Mouse (Mus musculus) CD8-positive naive resting alpha-beta T cell, adult 2 months (primary cell): ENCODE measurements around the gene Kif28.
"Not testable (repeated sequence)": the region's sequence is repeated elsewhere in the genome, so short reads cannot be mapped to it uniquely, and the experiment has no call there.

ENCODE experiments used
- DNase-seq, 2 experiments: peaks; one replicate each; pipeline ENCODE4 v3.0.0; 2022; ENCODE audit warnings: low read depth in 2 of 2, low spot score in 2 of 2

Kif28 gene

DNA sequence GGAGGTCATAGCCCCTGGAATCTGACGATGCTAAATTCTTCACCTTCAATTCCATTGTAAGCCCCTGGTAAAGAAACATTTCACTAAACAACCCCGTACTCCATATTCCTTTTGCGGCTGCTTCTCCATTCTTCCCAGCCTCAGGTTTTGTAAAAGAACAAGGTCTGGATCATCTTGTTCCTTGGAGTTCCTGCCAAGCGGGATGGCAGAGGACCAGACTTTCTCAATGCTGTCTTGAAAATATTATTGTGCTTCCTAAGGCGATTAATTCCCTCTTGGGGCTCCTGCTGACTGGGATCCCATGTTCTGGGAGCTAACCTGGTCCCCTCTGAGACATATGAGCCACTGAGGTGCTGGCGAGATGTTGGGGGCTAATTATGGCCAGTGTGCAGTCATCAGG, 39.9 kb downstream of the Kif28 start:
- DNase-seq = no peak

DNA sequence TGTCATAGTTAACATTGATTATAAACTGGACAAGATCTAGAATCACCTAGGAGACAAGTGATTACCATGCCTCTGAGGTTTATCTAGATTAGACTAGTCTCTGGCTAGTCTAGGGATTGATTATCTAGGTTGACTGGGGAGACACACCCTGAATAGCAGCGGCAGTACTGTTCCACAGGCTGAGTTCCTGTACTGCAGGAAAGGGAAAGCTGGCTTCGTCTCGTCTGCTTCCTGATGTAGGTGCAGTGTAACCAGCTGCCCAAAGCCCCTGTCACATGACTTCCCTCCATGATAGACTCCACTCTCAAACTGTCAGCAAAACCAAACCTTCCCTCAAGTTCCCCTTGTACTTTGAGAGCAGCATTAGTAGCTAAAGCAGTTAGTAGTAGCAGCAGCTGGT, 40.9 kb downstream of the Kif28 start:
- no peak for DNase-seq

DNA sequence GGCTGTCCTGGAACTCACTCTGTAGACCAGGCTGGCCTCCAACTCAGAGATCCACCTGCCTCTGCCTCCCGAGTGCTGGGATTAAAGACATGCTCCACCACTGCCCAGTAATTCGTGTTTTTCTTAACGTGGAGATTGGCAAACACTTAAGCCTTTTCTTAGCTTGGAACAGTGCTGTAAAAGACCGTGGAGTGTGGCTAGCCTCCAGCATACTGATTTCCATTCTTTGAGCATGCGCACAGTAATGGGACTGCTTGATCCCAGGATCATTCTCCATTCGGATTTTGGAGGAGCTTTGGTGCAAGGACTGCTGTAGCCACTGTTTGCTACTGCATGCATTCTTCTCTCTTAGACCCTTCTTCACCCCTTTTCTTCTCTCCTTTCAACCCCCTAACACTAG, 55.6 kb downstream of the Kif28 start:
- no peak for DNase-seq

DNA sequence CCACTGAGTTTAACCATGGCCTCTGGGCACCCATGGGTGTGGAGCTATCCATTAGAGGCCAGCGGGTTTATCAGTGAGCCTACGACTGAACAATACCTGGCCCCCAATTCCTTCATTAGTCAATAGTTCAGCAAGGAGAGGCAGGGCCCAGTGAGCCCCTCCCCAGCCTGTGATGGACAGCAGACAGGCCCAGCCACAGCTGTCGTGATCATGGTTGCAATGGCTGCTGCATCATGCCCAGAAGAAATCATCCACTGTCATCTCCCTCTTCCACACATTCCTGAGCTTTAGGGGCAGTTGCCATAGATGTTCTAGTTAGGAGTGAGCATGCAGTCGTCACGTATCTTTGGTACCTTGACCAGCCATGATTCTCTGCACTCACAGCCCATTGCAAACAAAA, 56.2 kb downstream of the Kif28 start:
- no peak for DNase-seq

DNA sequence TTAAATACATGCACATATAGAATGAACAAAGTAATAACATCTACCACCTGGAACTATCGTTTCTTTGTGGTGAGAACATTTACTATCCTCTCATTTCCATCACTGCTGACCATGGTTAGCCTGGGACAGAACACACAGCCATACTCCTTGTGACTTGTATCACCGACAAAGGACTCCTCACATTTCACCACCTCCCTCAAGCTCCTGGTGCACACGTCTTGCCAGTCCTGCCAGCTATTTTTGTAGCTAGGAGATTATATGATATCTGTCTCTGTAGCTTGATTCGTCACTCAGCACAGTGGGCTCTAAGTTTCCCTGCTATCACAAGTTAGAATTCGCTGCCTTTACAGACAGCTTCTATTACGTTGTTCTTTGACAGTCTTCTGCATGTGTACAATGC, 56.7 kb downstream of the Kif28 start:
- no peak for DNase-seq

DNA sequence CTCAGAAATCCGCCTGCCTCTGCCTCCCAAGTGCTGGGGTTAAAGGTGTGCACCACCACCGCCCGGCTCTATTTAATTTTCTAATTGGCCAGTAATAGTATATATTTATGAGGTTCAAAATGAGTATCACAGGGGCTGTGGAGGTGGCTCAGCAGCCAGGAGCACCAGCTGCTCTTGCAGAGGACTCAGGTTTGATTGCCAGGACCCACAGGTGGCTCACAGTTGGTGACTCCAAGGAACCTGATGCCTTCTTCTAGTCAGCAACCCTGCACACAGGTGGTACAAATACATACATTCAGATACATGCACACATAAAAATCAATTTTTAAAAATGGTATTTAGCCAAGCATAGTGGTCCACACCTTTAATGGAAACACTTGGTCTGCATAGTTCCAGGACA, 57.1 kb downstream of the Kif28 start:
- DNase-seq = no peak

DNA sequence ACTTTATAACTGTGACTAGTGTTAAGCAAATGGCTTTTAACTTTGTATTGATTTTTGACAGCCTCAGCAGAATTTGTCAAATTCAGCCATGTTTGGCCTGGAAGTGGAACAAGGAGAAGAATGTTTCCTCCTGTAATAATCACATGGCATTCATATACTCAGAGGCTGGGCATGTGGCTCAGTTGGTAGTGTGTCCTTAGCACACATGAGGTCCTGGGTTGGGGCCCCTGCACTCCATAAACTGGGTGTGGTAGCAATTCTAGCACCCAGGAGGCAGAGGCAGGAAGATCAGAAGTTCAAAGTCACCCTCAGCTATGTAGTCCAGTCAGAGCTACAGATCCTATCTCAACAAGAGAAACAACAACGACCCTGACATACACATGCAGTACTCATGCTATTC, 57.8 kb downstream of the Kif28 start:
- DNase-seq = no peak

DNA sequence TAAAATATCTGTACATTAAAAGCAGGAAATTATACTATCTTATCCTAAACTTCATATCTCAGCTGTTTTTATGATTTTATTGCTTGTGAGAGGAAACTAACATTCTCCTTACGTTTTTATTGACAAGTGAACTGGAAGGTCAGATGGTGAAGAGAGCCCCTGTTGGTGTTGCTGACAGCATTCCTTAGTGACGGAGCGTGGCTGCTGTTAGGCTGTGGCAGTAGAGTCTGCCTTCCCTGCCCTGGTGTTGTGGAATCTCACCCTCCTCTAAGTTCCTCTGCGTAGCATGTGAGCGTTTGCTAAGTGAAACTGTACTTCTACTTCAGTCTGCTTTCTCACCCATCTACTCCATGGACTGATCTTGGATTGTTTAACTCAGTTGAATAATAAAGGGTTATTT, 58.3 kb downstream of the Kif28 start:
- DNase-seq = no peak

DNA sequence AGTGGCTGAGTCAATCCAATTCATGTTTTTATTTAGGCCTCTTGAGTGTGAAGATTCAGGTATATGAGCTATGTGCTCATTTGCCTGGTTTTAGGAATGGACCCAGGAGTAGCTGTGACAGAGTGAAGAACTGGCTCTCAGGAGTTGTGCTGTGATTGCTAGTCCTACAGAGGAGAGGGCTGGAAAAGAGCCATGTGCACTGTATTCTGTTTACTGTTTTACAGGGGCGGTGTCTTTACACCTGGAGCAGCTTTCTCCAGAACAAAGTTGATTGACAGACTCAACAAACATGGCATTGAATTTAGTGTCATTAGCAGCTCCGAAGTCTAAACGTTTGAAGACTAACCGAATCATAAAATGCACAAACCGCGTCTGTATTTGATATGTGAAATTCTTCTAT, 58.7 kb downstream of the Kif28 start:
- no peak for DNase-seq

DNA sequence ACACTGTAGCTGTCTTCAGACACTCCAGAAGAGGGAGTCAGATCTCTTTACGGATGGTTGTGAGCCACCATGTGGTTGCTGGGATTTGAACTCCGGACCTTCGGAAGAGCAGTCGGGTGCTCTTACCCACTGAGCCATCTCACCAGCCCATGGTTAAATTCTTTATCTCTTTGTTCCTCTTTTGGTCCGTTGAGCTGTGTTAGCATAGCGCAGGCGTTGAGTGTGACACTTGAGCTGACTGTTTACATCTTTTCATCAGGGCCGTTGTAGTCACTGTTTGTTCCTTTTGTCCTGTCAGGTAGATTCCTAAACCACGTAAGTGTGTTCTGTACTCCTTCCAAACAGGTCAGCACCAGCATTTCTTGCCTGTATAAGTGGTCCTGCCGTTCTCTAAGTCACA, 62.3 kb downstream of the Kif28 start:
- DNase-seq = not testable (repeated sequence)

DNA sequence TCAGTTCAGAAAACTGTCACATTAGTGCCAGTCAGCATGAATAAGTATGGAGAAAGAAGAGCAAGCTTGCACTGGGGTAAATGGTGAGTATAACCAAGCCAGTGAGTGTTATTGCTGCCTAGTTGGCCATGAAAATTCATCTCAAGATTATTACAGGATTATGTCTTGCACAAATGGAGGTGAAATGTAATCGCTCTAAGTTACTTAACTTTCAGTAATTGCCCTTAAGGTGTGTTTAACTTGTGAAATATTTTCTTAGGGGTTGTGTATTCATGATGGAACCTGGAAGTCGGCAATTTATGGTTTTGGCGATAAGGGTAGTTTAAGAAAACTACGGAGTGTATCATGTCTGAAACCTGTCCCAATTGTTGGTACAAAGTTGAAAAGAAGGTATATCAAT, 65.7 kb downstream of the Kif28 start:
- DNase-seq = no peak

DNA sequence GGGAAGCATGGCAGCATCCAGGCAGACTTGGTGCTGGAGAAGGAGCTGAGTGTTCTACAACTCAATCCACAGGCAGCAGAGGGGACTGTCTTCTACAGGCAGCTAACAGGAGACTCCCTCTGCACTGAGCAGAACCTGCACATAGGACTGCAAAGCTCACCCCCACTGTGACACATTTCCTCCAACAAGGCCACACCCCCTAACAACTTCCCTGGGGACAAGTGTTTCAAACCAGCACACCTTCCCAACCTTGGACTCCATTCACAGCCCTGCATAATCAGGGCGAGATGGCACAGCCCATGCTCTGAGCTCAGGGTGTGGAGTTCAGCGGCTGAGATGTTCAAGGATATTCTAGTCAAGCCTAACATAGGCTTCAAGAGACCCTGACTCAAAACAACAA, 68.0 kb downstream of the Kif28 start:
- no peak for DNase-seq

DNA sequence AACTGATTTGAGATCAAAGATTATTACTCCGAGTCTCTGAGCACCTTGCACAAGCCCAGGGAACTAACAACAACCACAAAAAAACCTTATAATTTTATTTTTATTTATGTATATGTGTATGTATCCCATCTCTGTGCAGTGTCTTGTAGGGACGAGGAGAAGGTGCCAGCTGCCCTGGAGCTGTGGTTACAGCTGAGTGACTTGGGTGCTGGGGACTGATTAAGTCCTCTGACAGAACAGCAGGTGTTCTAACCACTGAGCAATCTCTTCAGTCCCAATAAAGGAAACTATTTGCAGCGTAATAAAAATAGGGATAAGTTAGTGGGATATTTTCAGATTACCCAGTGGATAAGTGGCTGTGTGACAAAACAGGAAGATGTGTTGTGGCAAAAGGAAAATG, 70.7 kb downstream of the Kif28 start:
- no peak for DNase-seq

DNA sequence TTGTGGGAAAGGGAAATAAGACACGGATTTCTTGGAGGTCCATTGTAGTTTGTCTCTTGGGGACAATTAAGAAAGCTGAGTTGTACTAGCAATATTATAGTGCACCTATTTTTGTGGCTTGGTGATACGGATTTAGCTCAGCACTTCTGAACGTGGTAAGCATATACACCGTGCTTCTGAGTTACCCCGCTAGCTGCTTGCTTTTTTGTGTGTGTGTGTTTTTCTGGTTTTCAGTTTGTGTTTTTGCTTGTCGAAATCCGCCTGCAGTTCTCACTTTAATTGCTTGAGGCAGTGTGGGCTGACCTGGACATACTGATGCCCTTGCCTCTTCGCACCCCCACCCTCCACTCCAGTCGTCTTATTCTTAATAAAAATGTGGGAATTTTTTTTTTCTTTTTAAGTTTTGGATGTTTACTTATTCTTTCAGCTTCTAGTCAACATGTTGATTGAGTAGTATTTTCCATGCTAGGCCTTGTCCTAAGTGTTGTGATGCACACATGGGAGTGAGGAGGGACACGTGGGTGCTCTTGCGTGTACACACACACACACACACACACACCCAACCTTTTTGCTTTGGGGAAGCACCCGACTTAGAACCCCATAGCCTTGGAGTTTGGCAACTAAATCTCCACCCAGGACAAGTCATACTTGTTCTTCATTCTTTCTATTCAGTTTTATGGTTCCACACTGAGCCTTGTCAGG, 76.1 kb downstream of the Kif28 start:
- no peak for DNase-seq

DNA sequence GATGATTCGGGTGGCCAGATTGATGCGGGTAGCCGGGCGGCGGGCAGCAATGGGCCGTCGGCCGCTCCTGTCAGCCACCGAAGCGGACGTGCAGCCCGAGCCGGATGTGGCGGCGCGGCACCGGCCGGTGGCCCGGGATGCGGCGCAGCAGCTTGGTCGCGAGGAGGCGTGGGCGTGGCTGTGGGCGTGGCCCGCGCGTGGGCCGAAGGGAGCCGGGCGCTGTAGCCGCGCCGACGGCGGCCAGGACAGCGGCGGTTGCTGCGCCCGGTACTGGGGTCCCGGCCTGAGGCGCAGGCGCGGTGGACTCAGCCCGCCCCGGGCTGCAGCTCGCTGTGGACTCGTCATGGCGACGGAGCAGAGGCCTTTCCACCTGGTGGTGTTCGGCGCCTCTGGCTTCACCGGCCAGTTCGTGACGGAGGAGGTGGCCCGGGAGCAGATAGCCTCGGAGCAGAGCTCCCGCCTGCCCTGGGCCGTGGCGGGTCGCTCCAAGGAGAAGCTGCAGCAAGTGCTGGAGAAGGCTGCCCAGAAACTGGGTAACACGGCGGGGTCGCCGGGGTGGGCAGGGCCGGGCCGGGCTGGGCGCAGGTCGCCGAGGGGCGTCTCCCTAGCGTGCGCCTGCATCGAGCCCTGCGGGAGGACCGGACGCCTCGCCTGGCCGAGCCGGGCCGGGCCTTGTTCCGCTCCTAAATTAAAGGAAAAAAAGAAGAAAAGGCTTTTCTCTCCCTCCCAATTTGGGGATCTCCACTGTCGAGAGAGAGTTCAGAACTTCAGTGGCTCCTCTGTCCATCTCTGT, 76.9 kb downstream of the Kif28 start, which contains the start of gene Sccpdh:
Gene Sccpdh, plus strand, starts transcription at position 198 of the 793 bp plus-strand sequence.
- DNase-seq = peak; percentile 15 to 30

DNA sequence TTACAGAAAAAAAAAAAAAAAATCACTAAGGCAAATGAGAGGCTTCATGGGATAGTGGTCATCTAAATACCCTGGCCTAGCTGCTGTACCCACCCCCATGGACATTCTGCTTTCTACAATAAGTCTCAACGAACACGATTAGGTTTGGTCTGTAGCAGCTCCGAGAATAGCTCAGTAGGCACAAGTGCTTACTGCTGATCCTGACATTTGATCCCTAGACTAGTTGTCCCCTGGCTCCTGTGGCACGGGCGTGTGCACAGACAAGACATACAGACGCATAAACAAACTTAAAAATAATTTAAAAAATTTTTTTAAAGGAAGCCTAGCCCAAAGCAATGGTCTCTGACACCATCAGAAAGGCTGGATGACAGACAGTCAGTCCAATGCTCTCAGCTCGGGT, 77.6 kb downstream of the Kif28 start:
- no peak for DNase-seq

DNA sequence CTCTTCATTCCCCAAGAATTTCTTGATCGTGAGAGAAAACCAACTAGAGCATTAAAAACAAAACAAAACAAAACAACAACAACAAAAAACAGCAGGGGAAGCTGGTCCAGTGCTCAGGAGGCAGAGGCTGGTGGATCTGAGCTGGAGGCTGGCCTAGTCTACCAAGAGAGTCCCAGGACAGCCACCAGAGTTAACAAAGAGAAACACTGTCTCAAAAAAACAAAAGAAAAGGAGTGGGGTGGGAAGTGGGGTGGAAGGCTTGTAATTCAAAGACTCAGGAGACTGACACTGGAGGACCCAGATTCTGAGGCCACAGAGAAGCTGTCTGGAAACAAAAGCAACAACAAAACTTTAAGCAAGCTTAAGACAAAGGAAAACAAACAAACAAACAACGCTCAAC, 78.1 kb downstream of the Kif28 start:
- no peak for DNase-seq

DNA sequence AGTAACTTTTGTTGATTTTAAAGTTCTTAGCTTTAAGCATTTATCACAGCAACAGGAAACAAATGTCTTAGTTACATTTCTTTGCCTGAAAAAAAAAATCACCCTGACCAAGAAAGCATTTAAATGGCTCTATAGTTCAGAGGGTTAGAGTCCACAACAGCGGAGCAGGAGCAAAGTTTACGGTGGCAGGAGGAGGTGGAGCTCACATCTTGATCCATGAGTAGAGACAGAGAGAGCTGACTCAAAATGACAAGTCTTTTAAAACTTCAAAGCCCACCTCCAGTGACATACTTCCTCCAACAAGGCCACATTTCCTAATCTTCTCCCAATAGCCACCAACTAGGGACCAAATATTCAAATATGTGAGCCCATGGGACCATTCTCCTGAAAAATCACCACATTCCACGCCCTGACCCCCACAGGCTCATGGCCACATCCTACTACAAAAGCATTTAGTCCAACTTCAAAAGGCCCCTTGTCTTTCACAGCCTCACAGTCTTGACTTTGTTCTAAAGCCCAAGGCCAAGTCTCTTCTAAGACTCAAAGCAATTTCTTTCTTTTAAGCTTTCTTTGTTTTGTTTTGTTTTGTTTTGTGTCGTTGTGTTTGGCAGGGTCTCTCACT, 80.7 kb downstream of the Kif28 start:
- no peak for DNase-seq

DNA sequence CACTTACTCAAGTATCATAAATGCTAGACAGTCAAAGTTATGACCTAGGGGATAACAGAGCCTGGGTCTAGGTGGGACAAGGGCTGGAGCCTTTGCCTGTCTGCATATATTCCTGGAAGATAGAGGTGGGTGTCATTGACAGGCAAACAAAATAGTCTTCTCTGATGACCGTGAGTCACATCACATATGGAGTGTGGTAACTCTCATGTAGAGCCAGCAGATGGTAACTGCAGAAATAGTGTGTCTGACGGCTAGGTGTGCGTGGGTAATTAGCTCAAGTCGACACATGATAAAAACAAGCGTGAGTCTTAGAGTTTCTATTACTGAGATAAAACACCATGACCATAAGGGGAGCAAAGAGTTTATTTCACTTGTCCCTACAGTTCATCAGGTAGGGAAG, 82.0 kb downstream of the Kif28 start:
- DNase-seq = no peak

DNA sequence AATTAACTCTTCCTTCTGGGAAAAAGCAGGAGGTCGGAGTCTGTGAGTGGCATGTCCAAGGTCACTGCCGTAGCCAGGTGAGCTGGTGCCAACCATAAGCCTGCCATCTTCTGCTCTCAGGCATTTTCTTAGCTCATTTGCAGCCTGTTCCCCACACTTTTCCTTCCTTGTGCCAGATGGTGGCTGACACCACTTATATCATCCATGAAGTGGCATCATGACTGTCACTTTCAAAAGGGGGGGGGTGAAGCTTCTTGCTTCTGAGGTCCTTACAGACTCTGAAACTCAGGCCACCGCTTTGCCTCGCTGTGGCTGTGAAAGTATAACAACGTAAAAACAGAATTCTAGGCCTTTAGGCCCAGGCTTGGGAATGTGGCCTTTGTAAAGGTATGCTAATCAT, 93.8 kb downstream of the Kif28 start:
- no peak for DNase-seq

DNA sequence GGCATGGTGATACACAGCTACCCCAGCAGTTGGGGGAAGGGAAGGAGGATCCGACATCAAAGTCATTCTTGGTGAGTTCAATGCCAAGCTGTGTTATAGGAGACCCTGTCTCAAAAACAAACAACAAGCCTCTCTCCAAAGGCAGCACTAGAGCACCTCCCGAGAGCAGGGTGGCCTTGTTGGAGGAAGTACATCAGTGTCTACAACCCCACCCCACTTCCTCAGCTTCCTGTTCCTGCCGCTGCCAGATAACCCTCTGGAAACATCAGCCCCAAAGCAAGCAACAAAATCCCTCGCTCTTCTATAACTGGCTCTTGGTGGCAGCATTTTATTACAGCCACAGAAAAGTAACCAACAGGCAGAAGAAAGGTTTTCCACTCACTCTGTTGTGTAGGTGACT, 94.8 kb downstream of the Kif28 start:
- no peak for DNase-seq

DNA sequence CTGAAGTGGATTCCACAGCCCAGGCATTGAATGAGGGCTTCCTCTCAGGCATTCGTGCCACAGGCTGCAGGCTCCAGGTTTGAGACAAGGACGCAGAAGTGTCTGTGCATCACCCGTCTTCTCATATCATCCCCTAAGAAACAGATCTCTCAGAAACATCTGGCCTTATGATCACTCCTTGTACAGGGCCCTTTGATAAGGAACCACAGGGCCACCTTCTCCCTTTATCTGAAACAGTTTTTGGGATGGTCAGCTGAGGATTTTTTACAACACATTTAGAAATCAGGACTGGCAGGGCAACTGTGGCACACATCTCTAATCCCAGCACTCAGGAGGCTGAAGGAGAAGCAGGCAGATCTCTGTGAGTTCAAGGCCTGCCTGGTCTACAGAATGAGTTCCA, 95.7 kb downstream of the Kif28 start:
- no peak for DNase-seq
